Mouse (Mus musculus): ENCODE measurements around the gene Rcan1.

- TF ChIP-seq CTCF (IDR thresholded peaks at IDR 0.05; ENCODE audit: borderline replicate concordance, insufficient read depth, low read depth, low read length) (no peak), POLR2A (IDR thresholded peaks at IDR 0.05; ENCODE audit: borderline replicate concordance, insufficient read depth, low read length) (no peak)
Observed at GRCm38 (mm10) chr16:92507573-92507972, 36.9 kb upstream of the Rcan1 start.
